Mouse (Mus musculus): ENCODE data around the gene Cpsf4l.

DNA sequence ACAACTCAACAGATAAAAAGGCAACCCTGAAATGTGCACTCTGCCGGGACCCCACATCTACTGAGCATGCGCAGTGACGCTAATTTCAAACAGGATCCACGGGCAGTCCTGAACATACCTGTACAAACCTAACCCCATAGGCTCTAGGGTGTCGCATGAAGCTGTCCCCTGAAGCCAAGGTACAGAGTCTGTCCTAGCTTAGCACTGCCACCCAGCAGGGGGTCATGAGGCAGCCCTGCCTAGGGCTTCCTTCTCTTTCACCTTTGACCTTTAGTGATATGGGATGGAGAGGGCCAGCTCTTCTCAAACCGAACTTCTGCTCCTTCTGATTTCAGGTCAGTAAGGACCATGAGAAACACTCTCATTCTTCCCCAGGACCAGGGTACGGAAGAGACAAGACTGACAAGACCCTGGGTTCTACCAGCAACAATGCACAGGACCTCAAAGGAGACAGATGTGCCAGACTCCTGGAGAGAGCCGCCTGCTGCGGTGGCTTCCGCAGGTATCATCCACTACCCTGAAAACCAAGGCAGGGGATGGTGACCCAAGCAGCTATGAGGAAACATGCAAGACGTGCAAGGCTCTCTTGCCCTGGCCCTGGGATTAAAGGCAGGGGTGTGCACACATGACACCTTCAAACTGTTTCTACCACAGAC is 38.0 kb upstream of the Cpsf4l start:
- TF ChIP-seq MAFK (IDR thresholded peaks at IDR 0.05; ENCODE audit: insufficient read depth, low read depth, low read length) (no peak), ZC3H11A (IDR thresholded peaks at IDR 0.05; ENCODE audit: borderline replicate concordance, low read depth, low read length) (no peak), CHD2 (IDR thresholded peaks at IDR 0.05; ENCODE audit: low read depth, low read length) (no peak), HCFC1 (IDR thresholded peaks at IDR 0.05; ENCODE audit: borderline replicate concordance, insufficient read depth, low read length) (no peak)
